Mouse (Mus musculus) MEL (cell line): ENCODE measurements around the gene Gm10644. TPM values are rescaled to one million over a fixed set of nuclear protein-coding genes. Genes with fewer than 3 reads are reported as not detected.

ENCODE experiments used
- DNase-seq: peaks from one replicate; pipeline ENCODE4 v3.0.0; 2011; ENCODE audit warnings: low read depth, low spot score
- H3K27ac ChIP-seq: 2 replicates; pipeline ENCODE4 v1.5.1; 2012; ENCODE audit warnings: low read depth, mild to moderate bottlenecking, control low read depth, low read length, moderate library complexity; ENCODE audit not compliant: control insufficient read depth
- H3K27me3 ChIP-seq, 2 experiments: fragments of 150-350 bp in 1 of 2; sonication (generic) in 1 of 2; 2 replicates each; pipeline ENCODE4 v1.6.1; 2012; ENCODE audit warnings: low read length in 2 of 2, mild to moderate bottlenecking in 2 of 2, improper control_type of control experiment in 1 of 2, moderate library complexity in 1 of 2; ENCODE audit not compliant: insufficient read depth in 2 of 2, control insufficient read depth in 1 of 2
- H3K36me3 ChIP-seq, 2 experiments: 2 replicates each; pipeline ENCODE4 v1.6.1; 2012 to 2014; ENCODE audit warnings: low read length in 2 of 2, improper control_type of control experiment in 1 of 2, inconsistent platforms in 1 of 2, mild to moderate bottlenecking in 1 of 2; ENCODE audit not compliant: insufficient read depth in 2 of 2, control insufficient read depth in 1 of 2
- H3K4me1 ChIP-seq, 2 experiments: fragments of 150-350 bp in 1 of 2; sonication (generic) in 1 of 2; 2 replicates each; pipeline ENCODE4 v1.6.1; 2012; ENCODE audit warnings: low read length in 2 of 2, improper control_type of control experiment in 1 of 2, mild to moderate bottlenecking in 1 of 2; ENCODE audit not compliant: insufficient read depth in 2 of 2, control insufficient read depth in 1 of 2
- H3K4me3 ChIP-seq, 2 experiments: fragments of 150-350 bp in 1 of 2; sonication (generic) in 1 of 2; 2 replicates each; pipeline ENCODE4 v1.5.1; 2012; ENCODE audit warnings: low read depth in 2 of 2, low read length in 2 of 2, mild to moderate bottlenecking in 2 of 2, moderate library complexity in 2 of 2, control low read depth in 1 of 2, improper control_type of control experiment in 1 of 2; ENCODE audit not compliant: control insufficient read depth in 1 of 2, insufficient read depth in 1 of 2
- H3K79me2 ChIP-seq: 2 replicates; pipeline ENCODE4 v1.6.1; 2012; ENCODE audit warnings: mild to moderate bottlenecking, low read length, moderate library complexity; ENCODE audit not compliant: control insufficient read depth, poor library complexity, insufficient read depth
- H3K9ac ChIP-seq: 2 replicates; pipeline ENCODE4 v1.6.1; 2012; ENCODE audit warnings: low read depth, mild to moderate bottlenecking, control low read depth, low read length, moderate library complexity; ENCODE audit not compliant: control insufficient read depth, poor library complexity, severe bottlenecking
- H3K9me3 ChIP-seq: fragments of 150-350 bp; sonication (generic); replicated peaks from 2 replicates; pipeline ENCODE4 v1.6.1; 2012; ENCODE audit warnings: mild to moderate bottlenecking, low read length, improper control_type of control experiment, moderate library complexity; ENCODE audit not compliant: insufficient read depth
- CHD2 ChIP-seq: IDR thresholded peaks from 2 replicates; pipeline ENCODE4 v1.6.1; 2011; ENCODE audit warnings: low read length, improper control_type of control experiment
- E2F4 ChIP-seq: IDR thresholded peaks from 2 replicates; pipeline ENCODE4 v1.6.1; 2011; ENCODE audit warnings: low read depth, low read length, improper control_type of control experiment, borderline replicate concordance
- ELF1 ChIP-seq: IDR thresholded peaks from 2 replicates; pipeline ENCODE4 v1.6.1; 2014; ENCODE audit warnings: low read depth, mild to moderate bottlenecking, inconsistent platforms, low read length, improper control_type of control experiment, moderate library complexity
- ETS1 ChIP-seq: IDR thresholded peaks from 2 replicates; pipeline ENCODE4 v1.6.1; 2012; ENCODE audit warnings: low read depth, mild to moderate bottlenecking, inconsistent platforms, low read length, improper control_type of control experiment, moderate library complexity
- GABPA ChIP-seq: IDR thresholded peaks from 2 replicates; pipeline ENCODE4 v1.6.1; 2012; ENCODE audit warnings: low read depth, mild to moderate bottlenecking, inconsistent platforms, low read length, improper control_type of control experiment, moderate library complexity
- GATA1 ChIP-seq: IDR thresholded peaks from 2 replicates; pipeline ENCODE4 v1.6.1; 2011; ENCODE audit warnings: low read depth, low read length, improper control_type of control experiment
- JUND ChIP-seq: IDR thresholded peaks from 2 replicates; pipeline ENCODE4 v1.6.1; 2011; ENCODE audit warnings: low read depth, mild to moderate bottlenecking, improper control_type of control experiment, low read length
- MEF2A ChIP-seq: IDR thresholded peaks from 2 replicates; pipeline ENCODE4 v1.6.1; 2014; ENCODE audit warnings: low read depth, mild to moderate bottlenecking, inconsistent platforms, low read length, improper control_type of control experiment; ENCODE audit not compliant: poor library complexity, insufficient replicate concordance, severe bottlenecking; ENCODE audit errors: extremely low read depth
- MXI1 ChIP-seq: IDR thresholded peaks from 2 replicates; pipeline ENCODE4 v1.6.1; 2011; ENCODE audit warnings: mild to moderate bottlenecking, low read depth, low read length, improper control_type of control experiment
- NRF1 ChIP-seq: IDR thresholded peaks from 2 replicates; pipeline ENCODE4 v1.6.1; 2014; ENCODE audit warnings: low read depth, mild to moderate bottlenecking, inconsistent platforms, low read length, improper control_type of control experiment, moderate library complexity; ENCODE audit not compliant: poor library complexity, insufficient read depth, severe bottlenecking
- POLR2AphosphoS5 ChIP-seq: IDR thresholded peaks from 2 replicates; pipeline ENCODE4 v1.6.1; 2012; ENCODE audit warnings: low read depth, borderline replicate concordance, mild to moderate bottlenecking, inconsistent platforms, low read length, moderate library complexity, mixed read lengths
- TAL1 ChIP-seq: IDR thresholded peaks from 2 replicates; pipeline ENCODE4 v1.6.1; 2012; ENCODE audit warnings: mild to moderate bottlenecking, inconsistent platforms, low read length, moderate library complexity, mixed read lengths
- TCF12 ChIP-seq: IDR thresholded peaks from 2 replicates; pipeline ENCODE4 v1.6.1; 2014; ENCODE audit warnings: low read depth, mild to moderate bottlenecking, inconsistent platforms, low read length, improper control_type of control experiment, moderate library complexity
- USF2 ChIP-seq, 2 experiments: IDR thresholded peaks; 2 replicates each; pipeline ENCODE4 v1.6.1; 2011 to 2012; ENCODE audit warnings: improper control_type of control experiment in 2 of 2, low read length in 2 of 2, borderline replicate concordance in 1 of 2, inconsistent platforms in 1 of 2, low read depth in 1 of 2, mild to moderate bottlenecking in 1 of 2; ENCODE audit not compliant: insufficient read depth in 1 of 2
- ZC3H11A ChIP-seq: IDR thresholded peaks from 2 replicates; pipeline ENCODE4 v1.6.1; 2012; ENCODE audit warnings: low read depth, mild to moderate bottlenecking, inconsistent platforms, low read length, improper control_type of control experiment
- ZKSCAN1 ChIP-seq: IDR thresholded peaks from 2 replicates; pipeline ENCODE4 v1.6.1; 2012; ENCODE audit warnings: low read depth, mild to moderate bottlenecking, inconsistent platforms, low read length, improper control_type of control experiment, moderate library complexity
- ZMIZ1 ChIP-seq: IDR thresholded peaks from 2 replicates; pipeline ENCODE4 v1.6.1; 2012; ENCODE audit warnings: low read depth, mild to moderate bottlenecking, inconsistent platforms, low read length, improper control_type of control experiment, moderate library complexity
- polyA plus RNA-seq, 2 experiments: library from polyadenylated mRNA; stranded (reverse) in 1 of 2; unstranded in 1 of 2; fragments of >175 nt in 1 of 2; fragments of >200 nt in 1 of 2; gene quantifications; 2 replicates each; pipeline versions ENCODE4 v1.2.1 to v1.2.4; 2012; ENCODE audit warnings: low replicate concordance in 2 of 2, low read depth in 1 of 2; ENCODE audit not compliant: insufficient read length in 2 of 2, insufficient read depth in 1 of 2, missing spikeins in 1 of 2
- total RNA-seq: library from RNA; depleted of rRNA; stranded (reverse); fragments of 300-350 nt; gene quantifications from 2 replicates; pipeline ENCODE4 v1.2.3, GENCODE M21; 2012

The Gm10644 gene
- total and polyA plus RNA-seq, 3 experiments = 0.35 to 0.49 TPM; not detected in 1

DNA sequence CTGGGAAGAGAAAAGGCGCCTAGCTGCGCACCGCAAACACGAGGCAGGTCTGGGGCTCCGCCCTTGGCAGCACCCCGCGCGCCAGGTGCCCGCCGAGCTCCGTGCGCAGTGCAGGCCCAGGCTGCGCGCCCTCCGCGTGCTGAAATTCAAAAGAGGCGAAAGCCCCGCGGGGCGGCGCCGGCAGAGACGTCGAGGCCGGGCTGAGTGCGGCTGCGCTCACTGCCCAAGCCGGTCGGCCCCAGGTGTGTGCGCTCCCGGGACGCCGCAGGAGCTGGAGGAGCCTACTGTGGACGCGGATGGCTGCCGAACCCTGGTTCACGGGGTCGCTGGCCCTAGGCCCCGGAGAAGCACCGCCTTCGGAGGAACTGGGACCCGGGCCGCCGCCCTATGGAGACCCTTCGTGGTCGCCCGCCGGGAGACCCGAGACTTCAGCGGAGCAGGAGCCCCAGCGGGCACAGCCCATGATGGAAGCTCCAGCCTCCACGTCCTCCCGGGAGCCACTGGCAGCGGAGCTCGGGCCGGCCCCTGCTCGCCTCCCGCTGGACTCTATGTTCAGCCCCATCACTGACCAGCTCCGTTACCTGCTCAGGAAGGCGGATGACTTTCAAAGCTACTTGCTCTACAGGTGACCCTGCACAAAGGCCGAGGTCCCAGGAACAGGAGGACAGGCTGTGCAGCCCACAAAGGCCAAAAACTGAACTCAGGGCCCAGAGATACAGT lies 46.4 kb upstream of the Gm10644 start, which contains the start of gene 1700067K01Rik:
1700067K01Rik (plus strand) TSS at position 222 of the 720 bp plus-strand sequence.
- H3K4me3 ChIP-seq = no peak within 1 kb of the TSS
- H3K27ac ChIP-seq = no peak within 1 kb of the TSS
- no peaks in the 10 kb centered on the region for H3K27me3 ChIP-seq
- peaks cover 3 to 18% of the 10 kb centered on the region in 2 experiments; a peak in 2 of 4 replicates for H3K36me3 ChIP-seq
- peaks cover 5 to 29% of the 10 kb centered on the region in 2 experiments; a peak in 3 of 4 replicates for H3K4me1 ChIP-seq
- TF ChIP-seq USF2 (IDR thresholded peaks at IDR 0.05; ENCODE audit: borderline replicate concordance in 1 of 2, insufficient read depth in 1 of 2, low read depth in 1 of 2, low read length in 2 of 2) (no peak), MXI1 (no peak), CHD2 (no peak)
- H3K9ac ChIP-seq = no peak within 1 kb of the TSS
- DNase-seq = no peak
- no peaks in the 10 kb centered on the region for H3K9me3 ChIP-seq
- peaks cover 20% of the 10 kb centered on the region for H3K79me2 ChIP-seq

DNA sequence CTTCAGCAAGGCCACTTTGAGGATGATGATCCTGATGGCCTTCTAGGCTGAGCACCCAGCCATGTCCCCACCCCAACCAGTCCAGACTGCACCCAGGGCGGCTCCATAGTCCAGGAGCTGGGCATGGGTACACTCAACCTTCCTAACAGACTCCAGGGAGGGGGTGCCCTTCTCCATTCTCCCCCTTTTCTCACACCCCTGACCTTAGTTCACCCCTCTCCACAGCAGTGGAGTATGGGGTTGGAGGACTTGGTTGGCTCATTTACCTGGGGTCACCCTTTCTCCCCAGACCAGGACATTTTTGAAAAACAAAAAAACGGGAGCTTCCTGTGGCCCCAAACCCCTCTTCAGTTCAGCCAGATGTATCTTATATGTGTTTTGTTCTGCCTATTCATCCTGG lies 44.8 kb upstream of the Gm10644 start:
- Histone ChIP-seq H3K36me3 (peaks cover 3 to 21% of the 10 kb centered on the region in 2 experiments; a peak in 2 of 4 replicates), H3K4me3 (no peak overlapping the region), H3K4me1 (peaks cover 8 to 29% of the 10 kb centered on the region in 2 experiments; a peak in 3 of 4 replicates), H3K79me2 (peaks cover 20% of the 10 kb centered on the region), H3K9ac (peak overlapping the region; percentile 4; the same call in 1 of the 2 replicates), H3K27me3 (no peaks in the 10 kb centered on the region), H3K27ac (no peak overlapping the region), H3K9me3 (no peaks in the 10 kb centered on the region)
- TF ChIP-seq USF2 (IDR thresholded peaks at IDR 0.05; ENCODE audit: borderline replicate concordance in 1 of 2, insufficient read depth in 1 of 2, low read depth in 1 of 2, low read length in 2 of 2) (no peak), TAL1 (no peak), GABPA (no peak), POLR2AphosphoS5 (no peak), MEF2A (no peak), ZC3H11A (no peak), ELF1 (no peak)
- DNase-seq = no peak

DNA sequence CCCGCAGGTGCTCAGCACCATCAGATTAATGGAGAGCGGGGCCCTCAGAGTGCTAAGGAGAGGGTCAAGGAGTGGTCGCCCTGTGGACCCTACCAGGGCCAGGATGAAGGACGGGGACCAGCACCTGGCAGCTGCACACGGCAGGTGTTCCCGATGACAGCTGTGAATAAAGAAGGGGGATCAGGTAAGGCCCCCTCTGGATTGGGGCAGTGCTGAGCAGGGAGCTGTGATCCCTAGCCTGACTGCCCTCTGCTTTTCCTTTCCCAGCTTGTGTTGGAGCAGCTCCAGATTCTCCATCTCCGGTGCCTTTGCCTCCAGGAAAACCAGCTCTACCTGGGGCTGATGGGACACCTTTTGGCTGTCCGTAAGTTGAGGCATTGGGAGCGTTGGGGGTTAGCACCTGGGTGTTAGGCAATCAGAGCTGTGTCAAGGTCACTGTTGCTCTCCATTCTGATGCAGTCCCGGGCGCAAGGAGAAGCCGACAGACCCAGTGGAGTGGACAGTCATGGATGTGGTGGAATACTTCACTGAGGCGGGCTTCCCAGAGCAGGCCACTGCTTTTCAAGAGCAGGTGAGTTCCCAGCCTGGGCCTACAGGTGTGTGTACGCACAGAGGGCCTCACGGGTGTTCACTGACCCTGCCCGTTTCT lies 44.2 kb upstream of the Gm10644 start:
- no peak for TF ChIP-seq GABPA
- no peak for TF ChIP-seq JUND
- TF ChIP-seq NRF1 = no peak
- no peak for TF ChIP-seq USF2 (IDR thresholded peaks at IDR 0.05; ENCODE audit: borderline replicate concordance in 1 of 2, insufficient read depth in 1 of 2, low read depth in 1 of 2, low read length in 2 of 2)
- TF ChIP-seq TCF12 = no peak
- TF ChIP-seq ZMIZ1 = no peak
- no peak for TF ChIP-seq E2F4
- no peak for TF ChIP-seq GATA1
- no peak for TF ChIP-seq ZKSCAN1
- TF ChIP-seq ETS1 = no peak
- TF ChIP-seq ELF1 = no peak
- Histone ChIP-seq H3K4me3 (peak overlapping the region; percentile 73 to 80), H3K36me3 (peaks cover 3 to 19% of the 10 kb centered on the region in 2 experiments; a peak in 2 of 4 replicates), H3K4me1 (peaks cover 8 to 26% of the 10 kb centered on the region in 2 experiments), H3K9me3 (no peaks in the 10 kb centered on the region), H3K27ac (no peak overlapping the region), H3K9ac (peak overlapping the region; percentile 75), H3K27me3 (no peaks in the 10 kb centered on the region), H3K79me2 (peaks cover 20% of the 10 kb centered on the region)
- no peak for DNase-seq
